Mouse (Mus musculus) MEL (cell line): ENCODE measurements around the gene Ddit4. TPM values are rescaled to one million over a fixed set of nuclear protein-coding genes. Genes with fewer than 3 reads are reported as not detected.
A peak's percentile ranks its signal among the peaks of the same experiment; 100 is the strongest.

Experiments used
- DNase-seq: peaks from one replicate; pipeline ENCODE4 v3.0.0; 2011; ENCODE audit warnings: low read depth, low spot score
- H3K27ac ChIP-seq: 2 replicates; pipeline ENCODE4 v1.5.1; 2012; ENCODE audit warnings: low read depth, mild to moderate bottlenecking, control low read depth, low read length, moderate library complexity; ENCODE audit not compliant: control insufficient read depth
- H3K27me3 ChIP-seq, 2 experiments: fragments of 150-350 bp in 1 of 2; sonication (generic) in 1 of 2; 2 replicates each; pipeline ENCODE4 v1.6.1; 2012; ENCODE audit warnings: low read length in 2 of 2, mild to moderate bottlenecking in 2 of 2, improper control_type of control experiment in 1 of 2, moderate library complexity in 1 of 2; ENCODE audit not compliant: insufficient read depth in 2 of 2, control insufficient read depth in 1 of 2
- H3K36me3 ChIP-seq, 2 experiments: 2 replicates each; pipeline ENCODE4 v1.6.1; 2012 to 2014; ENCODE audit warnings: low read length in 2 of 2, improper control_type of control experiment in 1 of 2, inconsistent platforms in 1 of 2, mild to moderate bottlenecking in 1 of 2; ENCODE audit not compliant: insufficient read depth in 2 of 2, control insufficient read depth in 1 of 2
- H3K4me1 ChIP-seq, 2 experiments: fragments of 150-350 bp in 1 of 2; sonication (generic) in 1 of 2; 2 replicates each; pipeline ENCODE4 v1.6.1; 2012; ENCODE audit warnings: low read length in 2 of 2, improper control_type of control experiment in 1 of 2, mild to moderate bottlenecking in 1 of 2; ENCODE audit not compliant: insufficient read depth in 2 of 2, control insufficient read depth in 1 of 2
- H3K4me3 ChIP-seq, 2 experiments: fragments of 150-350 bp in 1 of 2; sonication (generic) in 1 of 2; 2 replicates each; pipeline ENCODE4 v1.5.1; 2012; ENCODE audit warnings: low read depth in 2 of 2, low read length in 2 of 2, mild to moderate bottlenecking in 2 of 2, moderate library complexity in 2 of 2, control low read depth in 1 of 2, improper control_type of control experiment in 1 of 2; ENCODE audit not compliant: control insufficient read depth in 1 of 2, insufficient read depth in 1 of 2
- H3K79me2 ChIP-seq: 2 replicates; pipeline ENCODE4 v1.6.1; 2012; ENCODE audit warnings: mild to moderate bottlenecking, low read length, moderate library complexity; ENCODE audit not compliant: control insufficient read depth, poor library complexity, insufficient read depth
- H3K9ac ChIP-seq: 2 replicates; pipeline ENCODE4 v1.6.1; 2012; ENCODE audit warnings: low read depth, mild to moderate bottlenecking, control low read depth, low read length, moderate library complexity; ENCODE audit not compliant: control insufficient read depth, poor library complexity, severe bottlenecking
- H3K9me3 ChIP-seq: fragments of 150-350 bp; sonication (generic); replicated peaks from 2 replicates; pipeline ENCODE4 v1.6.1; 2012; ENCODE audit warnings: mild to moderate bottlenecking, low read length, improper control_type of control experiment, moderate library complexity; ENCODE audit not compliant: insufficient read depth
- BHLHE40 ChIP-seq: IDR thresholded peaks from 2 replicates; pipeline ENCODE4 v1.6.1; 2012; ENCODE audit warnings: low read depth, mild to moderate bottlenecking, inconsistent platforms, low read length, improper control_type of control experiment, borderline replicate concordance
- CHD1 ChIP-seq: IDR thresholded peaks from 2 replicates; pipeline ENCODE4 v1.6.1; 2012; ENCODE audit warnings: low read depth, mild to moderate bottlenecking, inconsistent platforms, low read length, improper control_type of control experiment
- ELF1 ChIP-seq: IDR thresholded peaks from 2 replicates; pipeline ENCODE4 v1.6.1; 2014; ENCODE audit warnings: low read depth, mild to moderate bottlenecking, inconsistent platforms, low read length, improper control_type of control experiment, moderate library complexity
- EP300 ChIP-seq, 2 experiments: IDR thresholded peaks; 2 replicates each; pipeline ENCODE4 v1.6.1; 2011; ENCODE audit warnings: improper control_type of control experiment in 2 of 2, low read length in 2 of 2, low read depth in 1 of 2, mild to moderate bottlenecking in 1 of 2
- ETS1 ChIP-seq: IDR thresholded peaks from 2 replicates; pipeline ENCODE4 v1.6.1; 2012; ENCODE audit warnings: low read depth, mild to moderate bottlenecking, inconsistent platforms, low read length, improper control_type of control experiment, moderate library complexity
- GABPA ChIP-seq: IDR thresholded peaks from 2 replicates; pipeline ENCODE4 v1.6.1; 2012; ENCODE audit warnings: low read depth, mild to moderate bottlenecking, inconsistent platforms, low read length, improper control_type of control experiment, moderate library complexity
- GATA1 ChIP-seq: IDR thresholded peaks from 2 replicates; pipeline ENCODE4 v1.6.1; 2011; ENCODE audit warnings: low read depth, low read length, improper control_type of control experiment
- HCFC1 ChIP-seq: IDR thresholded peaks from 2 replicates; pipeline ENCODE4 v1.6.1; 2012; ENCODE audit warnings: low read depth, mild to moderate bottlenecking, inconsistent platforms, low read length, improper control_type of control experiment, moderate library complexity
- KAT2A ChIP-seq: conservative IDR thresholded peaks from 2 replicates; pipeline ENCODE4 v1.6.1; 2012; ENCODE audit warnings: low read depth, low read length, improper control_type of control experiment, inconsistent platforms
- MAFK ChIP-seq: IDR thresholded peaks from 2 replicates; pipeline ENCODE4 v1.6.1; 2011; ENCODE audit warnings: low read depth, mild to moderate bottlenecking, low read length, improper control_type of control experiment, borderline replicate concordance
- MAX ChIP-seq: IDR thresholded peaks from 2 replicates; pipeline ENCODE4 v1.6.1; 2011; ENCODE audit warnings: low read length, improper control_type of control experiment
- MAZ ChIP-seq: IDR thresholded peaks from 2 replicates; pipeline ENCODE4 v1.6.1; 2012; ENCODE audit warnings: low read depth, mild to moderate bottlenecking, inconsistent platforms, low read length, improper control_type of control experiment
- MXI1 ChIP-seq: IDR thresholded peaks from 2 replicates; pipeline ENCODE4 v1.6.1; 2011; ENCODE audit warnings: mild to moderate bottlenecking, low read depth, low read length, improper control_type of control experiment
- MYC ChIP-seq: IDR thresholded peaks from 2 replicates; pipeline ENCODE4 v1.6.1; 2011; ENCODE audit warnings: low read depth, mild to moderate bottlenecking, low read length, improper control_type of control experiment, moderate library complexity
- NRF1 ChIP-seq: IDR thresholded peaks from 2 replicates; pipeline ENCODE4 v1.6.1; 2014; ENCODE audit warnings: low read depth, mild to moderate bottlenecking, inconsistent platforms, low read length, improper control_type of control experiment, moderate library complexity; ENCODE audit not compliant: poor library complexity, insufficient read depth, severe bottlenecking
- RCOR1 ChIP-seq: IDR thresholded peaks from 2 replicates; pipeline ENCODE4 v1.6.1; 2012; ENCODE audit warnings: low read depth, mild to moderate bottlenecking, inconsistent platforms, low read length, improper control_type of control experiment
- SIN3A ChIP-seq: IDR thresholded peaks from 2 replicates; pipeline ENCODE4 v1.6.1; 2012; ENCODE audit warnings: low read length, improper control_type of control experiment, inconsistent platforms
- TAL1 ChIP-seq: IDR thresholded peaks from 2 replicates; pipeline ENCODE4 v1.6.1; 2012; ENCODE audit warnings: mild to moderate bottlenecking, inconsistent platforms, low read length, moderate library complexity, mixed read lengths
- TBP ChIP-seq: IDR thresholded peaks from 2 replicates; pipeline ENCODE4 v1.8.0; 2011; ENCODE audit warnings: low read depth, low read length, improper control_type of control experiment
- TCF12 ChIP-seq: IDR thresholded peaks from 2 replicates; pipeline ENCODE4 v1.6.1; 2014; ENCODE audit warnings: low read depth, mild to moderate bottlenecking, inconsistent platforms, low read length, improper control_type of control experiment, moderate library complexity
- UBTF ChIP-seq: IDR thresholded peaks from 2 replicates; pipeline ENCODE4 v1.6.1; 2012; ENCODE audit warnings: low read depth, mild to moderate bottlenecking, inconsistent platforms, low read length, improper control_type of control experiment, moderate library complexity, borderline replicate concordance; ENCODE audit not compliant: insufficient read depth
- ZC3H11A ChIP-seq: IDR thresholded peaks from 2 replicates; pipeline ENCODE4 v1.6.1; 2012; ENCODE audit warnings: low read depth, mild to moderate bottlenecking, inconsistent platforms, low read length, improper control_type of control experiment
- ZKSCAN1 ChIP-seq: IDR thresholded peaks from 2 replicates; pipeline ENCODE4 v1.6.1; 2012; ENCODE audit warnings: low read depth, mild to moderate bottlenecking, inconsistent platforms, low read length, improper control_type of control experiment, moderate library complexity
- ZNF384 ChIP-seq: IDR thresholded peaks from 2 replicates; pipeline ENCODE4 v1.6.1; 2012; ENCODE audit warnings: low read depth, mild to moderate bottlenecking, inconsistent platforms, low read length, improper control_type of control experiment
- polyA plus RNA-seq, 2 experiments: library from polyadenylated mRNA; stranded (reverse) in 1 of 2; unstranded in 1 of 2; fragments of >175 nt in 1 of 2; fragments of >200 nt in 1 of 2; gene quantifications; 2 replicates each; pipeline versions ENCODE4 v1.2.1 to v1.2.4; 2012; ENCODE audit warnings: low replicate concordance in 2 of 2, low read depth in 1 of 2; ENCODE audit not compliant: insufficient read length in 2 of 2, insufficient read depth in 1 of 2, missing spikeins in 1 of 2
- total RNA-seq: library from RNA; depleted of rRNA; stranded (reverse); fragments of 300-350 nt; gene quantifications from 2 replicates; pipeline ENCODE4 v1.2.3, GENCODE M21; 2012

The Ddit4 gene
- total and polyA plus RNA-seq, 3 experiments = 2.6 to 11.6 TPM; not detected in 1

- Histone ChIP-seq H3K4me3 (no peak overlapping the region; a peak in 1 of 4 replicates), H3K27me3 (peaks cover 0 to 2% of the 10 kb centered on the region in 2 experiments; a peak in 1 of 4 replicates), H3K79me2 (no peaks in the 10 kb centered on the region), H3K36me3 (peaks cover 0 to 15% of the 10 kb centered on the region in 2 experiments; a peak in 2 of 4 replicates), H3K9me3 (no peaks in the 10 kb centered on the region), H3K4me1 (peaks cover 12 to 33% of the 10 kb centered on the region in 2 experiments), H3K27ac (no peak overlapping the region), H3K9ac (no peak overlapping the region; the same call in 1 of the 2 replicates)
- TF ChIP-seq NRF1 = no peak
- TF ChIP-seq ELF1 = no peak
- TF ChIP-seq ZC3H11A = no peak
- TF ChIP-seq MYC = no peak
- peak; percentile 87 for TF ChIP-seq ZNF384
- 0 out of 2 replicates have a peak, but pooled peaks have one; percentile 2 for TF ChIP-seq ETS1
- TF ChIP-seq UBTF = 0 out of 2 replicates have a peak, but pooled peaks have one; percentile 1
- DNase-seq = no peak
These were observed 18.9 kb upstream of the Ddit4 start for GRCm38 (mm10) chr10:59970450-59971062.

GRCm38 (mm10) chr10:59969821-59970449 lies 18.3 kb upstream of the Ddit4 start:
- H3K27me3 ChIP-seq = peaks cover 0 to 2% of the 10 kb centered on the region in 2 experiments; a peak in 1 of 4 replicates
- no peaks in the 10 kb centered on the region for H3K9me3 ChIP-seq
- H3K4me3 ChIP-seq = peak overlapping the region; percentile 7 to 16; a peak in 2 of 4 replicates
- H3K4me1 ChIP-seq = peaks cover 9 to 29% of the 10 kb centered on the region in 2 experiments
- H3K79me2 ChIP-seq = no peaks in the 10 kb centered on the region
- peaks cover 0 to 13% of the 10 kb centered on the region in 2 experiments; a peak in 2 of 4 replicates for H3K36me3 ChIP-seq
- TF ChIP-seq BHLHE40 (peak; percentile 91), MAX (peak; percentile 33; the same call in 1 of the 2 replicates), GABPA (no peak), ZKSCAN1 (no peak), CHD1 (no peak), NRF1 (peak; percentile 76), GATA1 (peak; percentile 80), TAL1 (peak; percentile 70), TBP (peak; percentile 59), UBTF (peak; percentile 90; the same call in 1 of the 2 replicates), MAZ (peak; percentile 22; the same call in 1 of the 2 replicates), RCOR1 (peak; percentile 94), KAT2A (no peak), HCFC1 (peak; percentile 27; the same call in 1 of the 2 replicates), MXI1 (peak; percentile 63), EP300 (IDR thresholded peaks at IDR 0.05; ENCODE audit: low read depth in 1 of 2, low read length in 2 of 2) (peak; percentile 59 to 80; a peak in 2 of 4 replicates), MYC (0 out of 2 replicates have a peak, but pooled peaks have one; percentile 44), MAFK (peak; percentile 22; the same call in 1 of the 2 replicates), ETS1 (peak; percentile 71), SIN3A (peak; percentile 50; the same call in 1 of the 2 replicates), TCF12 (peak; percentile 91)
- DNase-seq = peak; percentile 80
- H3K27ac ChIP-seq = no peak overlapping the region
- no peak overlapping the region; the same call in 1 of the 2 replicates for H3K9ac ChIP-seq
